Mouse (Mus musculus): ENCODE results near the gene Mad1l1. TPM values are rescaled to one million over a fixed set of nuclear protein-coding genes. Genes with fewer than 3 reads are reported as not detected.

The Mad1l1 gene
- total RNA-seq, 2 experiments from 2014 or later, result 17.6 to 18.6 TPM

GRCm38 (mm10) chr5:140221016-140221650 lies 100.2 kb downstream of the Mad1l1 start:
- no peak for DNase-seq (ENCODE audit: extremely low spot score in 1 of 2, low spot score in 1 of 2)

GRCm38 (mm10) chr5:140219252-140219651 lies 102.1 kb downstream of the Mad1l1 start:
- DNase-seq (ENCODE audit: extremely low spot score in 1 of 2, low spot score in 1 of 2), result no peak

GRCm38 (mm10) chr5:140217900-140218299 lies 103.5 kb downstream of the Mad1l1 start:
- no peak for DNase-seq (ENCODE audit: extremely low spot score in 1 of 2, low spot score in 1 of 2)

GRCm38 (mm10) chr5:140217083-140217482 lies 104.3 kb downstream of the Mad1l1 start:
- DNase-seq (ENCODE audit: extremely low spot score in 1 of 2, low spot score in 1 of 2), result no peak

- DNase-seq (ENCODE audit: extremely low spot score in 1 of 2, low spot score in 1 of 2), result no peak
These were observed 105.8 kb downstream of the Mad1l1 start for GRCm38 (mm10) chr5:140215471-140216087.

GRCm38 (mm10) chr5:140213001-140213400 lies 108.4 kb downstream of the Mad1l1 start:
- DNase-seq (ENCODE audit: extremely low spot score in 1 of 2, low spot score in 1 of 2), result no peak

- no peak for DNase-seq (ENCODE audit: extremely low spot score in 1 of 2, low spot score in 1 of 2)
These were observed 110.8 kb downstream of the Mad1l1 start for GRCm38 (mm10) chr5:140210417-140211184.

- peak in 1 of 2 experiments; percentile 23 for DNase-seq (ENCODE audit: extremely low spot score in 1 of 2, low spot score in 1 of 2)
These were observed 112.5 kb downstream of the Mad1l1 start for GRCm38 (mm10) chr5:140208743-140209409.

- no peak for DNase-seq (ENCODE audit: extremely low spot score in 1 of 2, low spot score in 1 of 2)
These were observed 114.3 kb downstream of the Mad1l1 start for GRCm38 (mm10) chr5:140206726-140207703.

- no peak for DNase-seq (ENCODE audit: extremely low spot score in 1 of 2, low spot score in 1 of 2)
These were observed 115.4 kb downstream of the Mad1l1 start for GRCm38 (mm10) chr5:140205991-140206390.

GRCm38 (mm10) chr5:140204465-140204864 lies 116.9 kb downstream of the Mad1l1 start:
- DNase-seq (ENCODE audit: extremely low spot score in 1 of 2, low spot score in 1 of 2), result no peak

- DNase-seq (ENCODE audit: extremely low spot score in 1 of 2, low spot score in 1 of 2), result no peak
These were observed 117.3 kb downstream of the Mad1l1 start for GRCm38 (mm10) chr5:140204037-140204436.

- no peak for DNase-seq (ENCODE audit: extremely low spot score in 1 of 2, low spot score in 1 of 2)
These were observed 118.9 kb downstream of the Mad1l1 start for GRCm38 (mm10) chr5:140202451-140202850.

GRCm38 (mm10) chr5:140201566-140201965 lies 119.8 kb downstream of the Mad1l1 start:
- no peak for DNase-seq (ENCODE audit: extremely low spot score in 1 of 2, low spot score in 1 of 2)

- DNase-seq (ENCODE audit: extremely low spot score in 1 of 2, low spot score in 1 of 2), result no peak
These were observed 120.2 kb downstream of the Mad1l1 start for GRCm38 (mm10) chr5:140201109-140201508.

GRCm38 (mm10) chr5:140197705-140198104 lies 123.6 kb downstream of the Mad1l1 start:
- peak; percentile 75 to 96 for DNase-seq (ENCODE audit: extremely low spot score in 1 of 2, low spot score in 1 of 2)

- DNase-seq (ENCODE audit: extremely low spot score in 1 of 2, low spot score in 1 of 2), result no peak
These were observed 124.9 kb downstream of the Mad1l1 start for GRCm38 (mm10) chr5:140196446-140196845.

GRCm38 (mm10) chr5:140194173-140194572 lies 127.2 kb downstream of the Mad1l1 start:
- DNase-seq (ENCODE audit: extremely low spot score in 1 of 2, low spot score in 1 of 2), result peak in 1 of 2 experiments; percentile 17

GRCm38 (mm10) chr5:140191539-140191938 lies 129.8 kb downstream of the Mad1l1 start:
- DNase-seq (ENCODE audit: extremely low spot score in 1 of 2, low spot score in 1 of 2), result no peak

- DNase-seq (ENCODE audit: extremely low spot score in 1 of 2, low spot score in 1 of 2), result no peak
These were observed 135.0 kb downstream of the Mad1l1 start for GRCm38 (mm10) chr5:140186351-140186750.
